Mouse (Mus musculus): ENCODE measurements around the gene Pdcd6ip. TPM values are rescaled to one million over a fixed set of nuclear protein-coding genes. Genes with fewer than 3 reads are reported as not detected.
"Not testable (repeated sequence)": the region's sequence is repeated elsewhere in the genome, so short reads cannot be mapped to it uniquely, and the experiment has no call there.

Pdcd6ip gene
- polyA plus RNA-seq, 1 experiment = not detected

DNA sequence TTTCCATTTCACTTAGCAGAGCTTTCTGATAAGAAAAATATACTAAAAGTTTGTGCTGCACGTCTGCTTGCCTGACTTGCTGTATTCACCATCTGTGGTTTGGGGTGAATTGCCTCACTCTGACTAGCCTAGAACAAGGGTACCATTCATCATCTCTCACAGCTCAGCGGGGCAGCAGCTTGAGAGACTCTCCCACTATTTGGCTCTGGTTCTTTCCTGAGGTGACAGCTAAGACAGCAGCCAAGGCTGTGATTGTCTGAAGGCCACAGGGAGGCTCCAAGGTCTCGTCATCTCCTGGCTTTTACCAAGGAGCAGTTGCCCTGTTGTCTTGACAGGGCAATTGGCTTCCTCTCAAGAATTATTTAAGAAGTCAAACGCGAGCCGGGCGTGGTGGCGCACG, 30.0 kb upstream of the Pdcd6ip start:
- TF ChIP-seq POLR2A (IDR thresholded peaks at IDR 0.05; ENCODE audit: insufficient read depth, low read depth, low read length) (no peak), CTCF (IDR thresholded peaks at IDR 0.05; ENCODE audit: insufficient read depth, low read depth, low read length) (no peak)
- Histone ChIP-seq H3K4me3 (ENCODE audit: insufficient read depth, low read depth, low read length) (no peak overlapping the region), H3K27ac (ENCODE audit: insufficient read depth, low read depth, low read length) (no peak overlapping the region), H3K4me1 (ENCODE audit: control insufficient read depth, insufficient read depth, low read length) (peaks cover 7% of the 10 kb centered on the region; the same call in 1 of the 2 replicates)
- 52% methylated on average over 9 of the region's 9 CpGs for WGBS

DNA sequence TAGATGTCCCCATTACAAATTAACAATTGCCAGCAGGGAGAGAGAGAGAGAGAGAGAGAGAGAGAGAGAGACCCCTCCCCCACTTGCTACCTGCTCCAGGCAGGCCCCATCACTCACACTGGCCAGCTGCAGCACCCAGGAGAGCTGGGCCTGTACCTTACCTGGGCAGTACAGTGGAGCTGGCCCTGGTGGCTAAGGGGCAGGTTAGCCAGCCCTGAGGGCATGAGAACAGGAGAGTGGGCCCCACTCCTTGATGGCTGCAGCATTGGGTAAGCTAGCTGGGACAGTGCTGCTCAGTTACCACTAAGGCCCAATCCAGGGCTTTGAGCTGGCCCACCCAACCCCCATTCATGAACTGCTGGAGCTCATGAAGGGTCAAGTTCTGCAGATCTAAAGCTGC, 27.9 kb upstream of the Pdcd6ip start:
- no peak overlapping the region for H3K4me3 ChIP-seq (ENCODE audit: insufficient read depth, low read depth, low read length)
- H3K4me1 ChIP-seq (ENCODE audit: control insufficient read depth, insufficient read depth, low read length) = 0 out of 2 replicates have a peak, but pooled peaks cover 3% of the 10 kb centered on the region
- TF ChIP-seq POLR2A (IDR thresholded peaks at IDR 0.05; ENCODE audit: insufficient read depth, low read depth, low read length) (no peak), CTCF (IDR thresholded peaks at IDR 0.05; ENCODE audit: insufficient read depth, low read depth, low read length) (no peak)
- H3K27ac ChIP-seq (ENCODE audit: insufficient read depth, low read depth, low read length) = no peak overlapping the region

DNA sequence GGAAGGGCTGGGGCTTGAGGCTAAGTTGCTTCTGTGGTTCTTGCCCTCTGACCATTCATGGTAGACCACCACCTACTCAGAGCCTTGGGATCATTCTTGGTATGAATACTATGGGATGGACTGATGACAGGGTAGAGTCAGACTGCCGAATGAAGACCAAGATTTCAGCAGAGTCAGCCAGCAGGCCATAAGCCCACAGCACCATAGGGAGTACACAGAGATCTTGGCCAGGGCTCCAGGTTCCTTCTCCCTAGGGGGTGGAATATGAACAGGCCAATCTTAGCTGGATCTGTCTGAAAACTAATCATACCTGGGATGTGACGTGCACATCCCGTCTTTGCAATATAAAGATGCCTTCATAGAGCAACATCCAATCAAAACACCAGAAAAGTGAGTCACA, 23.5 kb upstream of the Pdcd6ip start:
- H3K4me1 ChIP-seq (ENCODE audit: control insufficient read depth, insufficient read depth, low read length) = no peaks in the 10 kb centered on the region
- WGBS = 72% methylated on average over 3 of the region's 3 CpGs
- no peak for TF ChIP-seq POLR2A (IDR thresholded peaks at IDR 0.05; ENCODE audit: insufficient read depth, low read depth, low read length)
- TF ChIP-seq CTCF (IDR thresholded peaks at IDR 0.05; ENCODE audit: insufficient read depth, low read depth, low read length) = no peak
- no peak overlapping the region for H3K4me3 ChIP-seq (ENCODE audit: insufficient read depth, low read depth, low read length)
- H3K27ac ChIP-seq (ENCODE audit: insufficient read depth, low read depth, low read length) = no peak overlapping the region

DNA sequence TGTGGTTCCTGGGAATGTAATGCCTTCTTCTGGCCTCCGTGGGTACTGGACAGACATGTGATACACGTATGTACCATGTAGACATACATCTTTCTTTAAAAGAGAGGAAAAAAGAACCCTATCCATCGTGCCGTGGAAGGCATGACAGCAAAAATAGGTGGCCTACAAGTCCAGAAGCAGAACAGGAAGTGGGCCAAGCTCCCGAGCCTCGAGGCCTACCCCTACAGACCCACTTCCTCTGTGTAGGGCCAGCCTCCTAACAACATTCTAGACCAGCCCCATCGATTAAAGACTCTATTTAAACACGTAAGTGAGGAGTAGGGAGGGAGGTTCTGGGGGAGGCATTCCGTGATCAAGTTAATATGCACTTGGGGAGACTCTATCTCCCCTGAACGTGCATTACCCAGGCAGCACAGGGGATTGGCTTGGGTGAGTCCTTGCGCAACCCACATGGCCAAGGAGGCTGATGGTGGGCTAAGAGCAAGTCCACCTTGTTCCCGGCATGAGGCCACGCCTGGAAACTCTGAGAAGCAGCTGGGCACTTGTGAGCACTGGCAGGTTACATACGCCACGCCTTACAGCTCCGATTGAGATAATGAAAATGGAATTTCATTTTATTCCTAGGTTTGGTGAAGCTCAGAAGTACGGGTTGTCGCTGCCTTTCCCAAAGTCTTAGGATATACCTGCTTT, 19.1 kb upstream of the Pdcd6ip start:
- 90% methylated on average over 18 of the region's 18 CpGs for WGBS
- Histone ChIP-seq H3K4me3 (ENCODE audit: insufficient read depth, low read depth, low read length) (no peak overlapping the region), H3K27ac (ENCODE audit: insufficient read depth, low read depth, low read length) (no peak overlapping the region), H3K4me1 (ENCODE audit: control insufficient read depth, insufficient read depth, low read length) (no peaks in the 10 kb centered on the region)
- no peak for TF ChIP-seq POLR2A (IDR thresholded peaks at IDR 0.05; ENCODE audit: insufficient read depth, low read depth, low read length)
- TF ChIP-seq CTCF (IDR thresholded peaks at IDR 0.05; ENCODE audit: insufficient read depth, low read depth, low read length) = no peak

DNA sequence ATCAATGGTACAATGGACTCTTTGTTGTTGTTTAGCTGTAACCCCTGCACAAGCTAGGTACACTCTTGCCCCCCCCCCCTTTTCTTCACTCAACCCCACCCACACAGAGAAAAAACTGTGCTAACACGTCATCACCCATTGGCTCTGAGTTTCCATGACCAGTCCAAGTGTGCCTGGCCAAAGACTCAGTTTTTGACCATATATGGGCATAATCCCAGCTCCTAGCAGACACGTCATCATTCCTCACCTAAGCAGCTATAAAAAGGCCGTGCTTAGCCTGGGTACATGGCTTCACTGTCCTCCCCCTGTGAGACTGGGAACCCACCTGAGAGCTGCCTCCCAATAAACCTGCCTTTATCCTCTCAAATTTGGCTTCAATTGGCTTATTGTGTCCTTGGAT, 18.1 kb upstream of the Pdcd6ip start:
- Histone ChIP-seq H3K27ac (ENCODE audit: insufficient read depth, low read depth, low read length) (no peak overlapping the region), H3K4me1 (ENCODE audit: control insufficient read depth, insufficient read depth, low read length) (no peaks in the 10 kb centered on the region), H3K4me3 (ENCODE audit: insufficient read depth, low read depth, low read length) (no peak overlapping the region)
- WGBS = 68% methylated on average over 3 of the region's 3 CpGs
- TF ChIP-seq POLR2A (IDR thresholded peaks at IDR 0.05; ENCODE audit: insufficient read depth, low read depth, low read length) (no peak), CTCF (IDR thresholded peaks at IDR 0.05; ENCODE audit: insufficient read depth, low read depth, low read length) (no peak)

DNA sequence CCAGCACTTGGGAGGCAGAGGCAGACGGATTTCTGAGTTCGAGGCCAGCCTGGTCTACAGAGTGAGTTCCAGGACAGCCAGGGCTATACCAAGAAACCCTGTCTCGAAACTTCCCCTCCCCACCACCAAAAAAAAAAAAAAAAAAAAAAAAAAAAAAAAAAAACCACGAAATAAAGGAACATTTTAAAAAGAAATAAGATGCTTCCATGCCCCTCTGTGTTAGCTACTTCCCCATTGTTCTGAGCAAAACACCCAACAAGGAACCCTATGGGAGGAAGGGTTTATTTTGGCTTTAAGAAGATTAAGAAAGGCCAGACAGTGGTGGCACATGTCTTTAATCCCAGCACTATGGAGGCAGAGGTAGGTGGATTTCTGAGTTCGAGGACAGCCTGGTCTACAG, 17.6 kb upstream of the Pdcd6ip start:
- not testable (repeated sequence) for H3K27ac ChIP-seq (ENCODE audit: insufficient read depth, low read depth, low read length); H3K4me3 ChIP-seq (ENCODE audit: insufficient read depth, low read depth, low read length); H3K4me1 ChIP-seq (ENCODE audit: control insufficient read depth, insufficient read depth, low read length)
- WGBS = 85% methylated on average over 5 of the region's 5 CpGs

DNA sequence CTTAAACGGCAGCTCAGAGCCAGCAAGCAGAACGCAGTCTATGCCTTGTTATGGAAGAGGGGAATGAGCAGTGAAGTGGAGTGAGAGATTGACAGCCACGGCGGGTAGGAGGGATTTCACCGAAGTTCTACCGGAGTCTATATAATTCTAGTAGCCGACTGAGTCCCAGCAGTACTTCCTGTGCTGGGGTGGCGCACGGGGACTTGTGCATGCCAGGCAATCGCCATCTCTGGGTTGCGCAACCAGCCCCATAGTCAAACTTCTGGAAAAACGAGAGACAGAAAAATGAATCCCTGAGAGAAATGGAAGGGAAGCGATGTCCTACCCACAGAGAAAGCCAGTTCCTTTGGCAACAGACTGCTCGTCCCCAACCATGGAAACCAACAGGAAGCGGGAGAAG, 16.6 kb upstream of the Pdcd6ip start:
- 83% methylated on average over 15 of the region's 15 CpGs for WGBS
- no peak for TF ChIP-seq POLR2A (IDR thresholded peaks at IDR 0.05; ENCODE audit: insufficient read depth, low read depth, low read length)
- no peak for TF ChIP-seq CTCF (IDR thresholded peaks at IDR 0.05; ENCODE audit: insufficient read depth, low read depth, low read length)
- Histone ChIP-seq H3K27ac (ENCODE audit: insufficient read depth, low read depth, low read length) (no peak overlapping the region), H3K4me3 (ENCODE audit: insufficient read depth, low read depth, low read length) (no peak overlapping the region), H3K4me1 (ENCODE audit: control insufficient read depth, insufficient read depth, low read length) (no peaks in the 10 kb centered on the region)

DNA sequence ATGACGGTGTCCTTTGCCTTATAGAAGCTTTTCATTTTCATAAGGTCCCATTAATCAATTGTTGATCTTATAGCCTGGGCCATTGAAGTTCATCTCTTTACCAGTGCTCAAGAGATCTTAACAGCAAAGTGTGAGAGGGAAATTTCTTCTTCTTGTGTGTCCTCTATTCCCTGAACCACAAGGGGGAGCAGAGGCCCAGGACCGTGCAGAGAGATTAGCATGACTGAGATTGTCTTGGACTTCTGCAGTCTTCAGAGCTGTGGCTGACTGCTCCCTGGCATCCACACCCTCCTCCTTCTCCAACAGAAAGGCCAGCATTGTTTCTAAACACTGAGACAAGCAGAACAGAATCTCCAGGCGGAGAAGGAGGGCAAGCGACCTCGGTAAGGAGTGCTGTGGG, 11.0 kb upstream of the Pdcd6ip start:
- TF ChIP-seq POLR2A (IDR thresholded peaks at IDR 0.05; ENCODE audit: insufficient read depth, low read depth, low read length) (no peak), CTCF (IDR thresholded peaks at IDR 0.05; ENCODE audit: insufficient read depth, low read depth, low read length) (no peak)
- peaks cover 5% of the 10 kb centered on the region; the same call in 1 of the 2 replicates for H3K4me1 ChIP-seq (ENCODE audit: control insufficient read depth, insufficient read depth, low read length)
- 25% methylated on average over 5 of the region's 5 CpGs for WGBS
- H3K4me3 ChIP-seq (ENCODE audit: insufficient read depth, low read depth, low read length) = no peak overlapping the region
- no peak overlapping the region for H3K27ac ChIP-seq (ENCODE audit: insufficient read depth, low read depth, low read length)

DNA sequence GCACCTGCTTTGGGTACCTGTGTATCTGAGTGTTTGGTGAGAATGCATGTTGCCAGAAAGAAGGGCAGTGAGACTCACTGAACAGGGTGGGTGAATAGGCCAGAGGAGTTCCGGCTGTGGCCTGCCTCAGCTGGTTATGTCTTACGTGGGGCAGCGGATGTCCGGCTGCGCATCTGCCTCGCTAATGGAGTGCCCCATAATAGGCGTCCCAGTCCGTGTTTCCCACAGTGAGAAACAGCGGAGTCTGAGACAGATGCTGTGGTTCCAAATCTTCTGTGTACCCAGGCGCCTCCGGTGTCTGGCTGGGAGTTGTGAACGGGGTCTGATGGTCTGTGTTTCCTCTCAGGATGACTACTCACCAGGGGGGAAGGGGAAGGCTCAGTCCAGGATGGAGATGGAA, 2.8 kb upstream of the Pdcd6ip start:
- H3K4me3 ChIP-seq (ENCODE audit: insufficient read depth, low read depth, low read length) = no peak overlapping the region
- TF ChIP-seq POLR2A (IDR thresholded peaks at IDR 0.05; ENCODE audit: insufficient read depth, low read depth, low read length) = no peak
- TF ChIP-seq CTCF (IDR thresholded peaks at IDR 0.05; ENCODE audit: insufficient read depth, low read depth, low read length) = no peak
- no peak overlapping the region for H3K27ac ChIP-seq (ENCODE audit: insufficient read depth, low read depth, low read length)
- WGBS = 76% methylated on average over 12 of the region's 12 CpGs
- H3K4me1 ChIP-seq (ENCODE audit: control insufficient read depth, insufficient read depth, low read length) = peaks cover 5% of the 10 kb centered on the region; the same call in 1 of the 2 replicates

Measured in olfactory bulb, adult 2 months (tissue).